Mouse (Mus musculus) layer of hippocampus, postnatal 10 days (tissue): ENCODE results near the gene Glod4. TPM values are rescaled to one million over a fixed set of nuclear protein-coding genes. Genes with fewer than 3 reads are reported as not detected.
A peak's percentile ranks its signal among the peaks of the same experiment; 100 is the strongest.

Experiments
- DNase-seq, 2 experiments: peaks; one replicate each; pipeline ENCODE4 v3.0.0; 2021; ENCODE audit warnings: low spot score in 2 of 2
- total RNA-seq, 2 experiments: library from RNA; stranded (reverse); gene quantifications; 2 replicates each; pipeline ENCODE4 v1.2.3; 2021

Glod4 gene
- total RNA-seq, 2 experiments from 2014 or later = 48.6 to 66.6 TPM

GRCm38 (mm10) chr11:76088506-76088905 lies 155.0 kb downstream of the Glod4 start:
- DNase-seq = no peak

GRCm38 (mm10) chr11:76085898-76086591 lies 157.5 kb downstream of the Glod4 start:
- DNase-seq = peak; percentile 22 to 44

GRCm38 (mm10) chr11:76084943-76085342 lies 158.6 kb downstream of the Glod4 start:
- DNase-seq = no peak

GRCm38 (mm10) chr11:76083941-76084367 lies 159.6 kb downstream of the Glod4 start:
- no peak for DNase-seq

- no peak for DNase-seq
Observed at GRCm38 (mm10) chr11:76081048-76081640, 162.4 kb downstream of the Glod4 start.

- no peak for DNase-seq
Observed at GRCm38 (mm10) chr11:76080293-76080692, 163.2 kb downstream of the Glod4 start.

- DNase-seq = no peak
Observed at GRCm38 (mm10) chr11:76077341-76077740, 166.2 kb downstream of the Glod4 start.

GRCm38 (mm10) chr11:76074296-76075093 lies 169.0 kb downstream of the Glod4 start:
- DNase-seq = no peak

Other genes with a start within 250 kb of the Glod4 start
- 1 to 10 TPM; 3.1 to 4.8 TPM for gene 1700016K19Rik, start 243.8 kb downstream of the Glod4 start, total RNA-seq
- 10 to 100 TPM; 16.9 to 20.5 TPM for gene Rflnb, start 215.9 kb downstream of the Glod4 start, total RNA-seq
- 10 to 100 TPM; 75.2 to 75.6 TPM for gene Vps53, start 64.1 kb downstream of the Glod4 start, total RNA-seq
- gene Fam57a, start 64.1 kb downstream of the Glod4 start, total RNA-seq = 10 to 100 TPM; 20.2 to 22.3 TPM
- gene Dbil5, start 26.1 kb downstream of the Glod4 start, total RNA-seq = 1 to 10 TPM in 1 of 2 experiments, under 1 TPM in 1; 0.69 to 1.3 TPM
- gene Gemin4, start 26.1 kb downstream of the Glod4 start, total RNA-seq = 10 to 100 TPM; 11.5 to 11.6 TPM
- gene Mrm3, start within 50 bp of the Glod4 start, total RNA-seq = 10 to 100 TPM; 17.6 to 18.2 TPM
- 10 to 100 TPM; 11.1 to 13.0 TPM for gene Nxn, start 155.4 kb upstream of the Glod4 start, total RNA-seq
- 10 to 100 TPM; 38.1 to 39.9 TPM for gene Timm22, start 163.2 kb upstream of the Glod4 start, total RNA-seq